ENCODE assay signal across 9 mouse cellular contexts in genomic region chr9:27414058-27414460, GRCm38 (mm10). TPM values are rescaled to one million over a fixed set of nuclear protein-coding genes. Genes with fewer than 3 reads are reported as not detected.
A peak's percentile ranks its signal among the peaks of the same experiment; 100 is the strongest.
DNase-seq lines count a peak whose midpoint lies in the region; ATAC-seq and TF ChIP-seq lines count a peak whose summit lies in the region.
"Had no signal": no experiment of that assay in that cellular context is flagged by ENCODE, and none has a peak within 500 bp of the region (broad histone marks: within the 10 kb centered on the region; RNA-seq: fewer than 3 reads in every experiment).

No protein-coding gene starts in this region.

- no peaks in the 10 kb centered on the region for H3K9me3 ChIP-seq in embryonic facial prominence, embryonic 15.5 days (replicated peaks)
- H3K9me3 ChIP-seq in heart, embryonic 13.5 days = no peaks in the 10 kb centered on the region
- no peaks in the 10 kb centered on the region for H3K9me3 ChIP-seq in kidney, postnatal 0 days (replicated peaks; ENCODE audit: low read length)
- no peaks in the 10 kb centered on the region for H3K9me3 ChIP-seq in liver, embryonic 11.5 days (ENCODE audit: control insufficient read depth, low read length)

- no peak overlapping the region for H3K27ac ChIP-seq in embryonic facial prominence, embryonic 15.5 days (replicated peaks)
- no peak overlapping the region for H3K27ac ChIP-seq in heart, embryonic 13.5 days (replicated peaks)
- no peak overlapping the region for H3K27ac ChIP-seq in kidney, postnatal 0 days
- no peak overlapping the region for H3K27ac ChIP-seq in liver, embryonic 11.5 days (ENCODE audit: low read depth, low read length)

- peak; percentile 75 for DNase-seq in ES-CJ7 (ENCODE audit: low read depth, low spot score)
- peak; percentile 92 for DNase-seq in brain, adult 2 months (ENCODE audit: low read depth, low spot score)
- peak; percentile 69 for DNase-seq in kidney, postnatal 0 days (ENCODE audit: low spot score)
- peak; percentile 66 for DNase-seq in liver, embryonic 11.5 days (ENCODE audit: low spot score)
- DNase-seq in ovary, adult 18-20 months (ENCODE audit: low spot score) = peak; percentile 4
- peak; percentile 49 for DNase-seq in urinary bladder, postnatal 25 days (ENCODE audit: low spot score)

- H3K4me2 ChIP-seq in embryonic facial prominence, embryonic 15.5 days (replicated peaks) = peak overlapping the region; percentile 34
- H3K4me2 ChIP-seq in heart, embryonic 13.5 days = peak overlapping the region; percentile 58
- H3K4me2 ChIP-seq in kidney, postnatal 0 days (ENCODE audit: low read length) = 0 out of 2 replicates have a peak overlapping the region, but pooled peaks have one; percentile 10
- no peak overlapping the region; the same call in 1 of the 2 replicates for H3K4me2 ChIP-seq in liver, embryonic 11.5 days

- peaks cover 5% of the 10 kb centered on the region for H3K4me1 ChIP-seq in embryonic facial prominence, embryonic 15.5 days
- no peaks in the 10 kb centered on the region for H3K4me1 ChIP-seq in heart, embryonic 13.5 days
- no peaks in the 10 kb centered on the region for H3K4me1 ChIP-seq in kidney, postnatal 0 days (replicated peaks; ENCODE audit: insufficient read depth, low read length)
- no peaks in the 10 kb centered on the region for H3K4me1 ChIP-seq in liver, embryonic 11.5 days (replicated peaks; ENCODE audit: control insufficient read depth, insufficient read depth, low read length)

- no peaks in the 10 kb centered on the region for H3K27me3 ChIP-seq in embryonic facial prominence, embryonic 15.5 days
- H3K27me3 ChIP-seq in heart, embryonic 13.5 days (replicated peaks) = peaks cover 16% of the 10 kb centered on the region
- no peaks in the 10 kb centered on the region for H3K27me3 ChIP-seq in kidney, postnatal 0 days (ENCODE audit: insufficient read depth, low read length)
- H3K27me3 ChIP-seq in liver, embryonic 11.5 days (replicated peaks; ENCODE audit: control insufficient read depth, insufficient read depth, low read length) = no peaks in the 10 kb centered on the region

- no peak overlapping the region for H3K4me3 ChIP-seq in embryonic facial prominence, embryonic 15.5 days (replicated peaks)
- H3K4me3 ChIP-seq in heart, embryonic 13.5 days = 0 out of 2 replicates have a peak overlapping the region, but pooled peaks have one; percentile 19
- H3K4me3 ChIP-seq in kidney, postnatal 0 days (replicated peaks; ENCODE audit: low read depth, low read length) = no peak overlapping the region
- no peak overlapping the region for H3K4me3 ChIP-seq in liver, embryonic 11.5 days (ENCODE audit: low read depth, low read length)

- TF ChIP-seq CTCF in kidney, postnatal 0 days (IDR thresholded peaks at IDR 0.05; ENCODE audit: low read depth) = peak; percentile 97

- ATAC-seq in embryonic facial prominence, embryonic 15.5 days (ENCODE audit: insufficient number of reproducible peaks, low FRiP score, low TSS enrichment, low read depth) = peak; percentile 25; the same call in 1 of the 2 replicates
- ATAC-seq in heart, embryonic 13.5 days (ENCODE audit: extremely low read depth, insufficient number of reproducible peaks, low FRiP score, low TSS enrichment) = no peak
- ATAC-seq in kidney, postnatal 0 days (replicated peaks; ENCODE audit: low FRiP score, low read depth) = peak; percentile 53; the same call in 1 of the 2 replicates
- no peak for ATAC-seq in liver, embryonic 11.5 days (replicated peaks; ENCODE audit: low FRiP score)

- WGBS in embryonic facial prominence, embryonic 15.5 days = under 1% methylated on average over 11 of the region's 11 CpGs
- 1% methylated on average over 11 of the region's 11 CpGs for WGBS in heart, embryonic 13.5 days
- 3% methylated on average over 11 of the region's 11 CpGs for WGBS in kidney, postnatal 0 days
- 9% methylated on average over 11 of the region's 11 CpGs for WGBS in liver, embryonic 11.5 days

- no peak overlapping the region for H3K9ac ChIP-seq in embryonic facial prominence, embryonic 15.5 days
- peak overlapping the region; percentile 24; the same call in 1 of the 2 replicates for H3K9ac ChIP-seq in heart, embryonic 13.5 days
- H3K9ac ChIP-seq in kidney, postnatal 0 days (ENCODE audit: low read depth, low read length) = no peak overlapping the region
- no peak overlapping the region for H3K9ac ChIP-seq in liver, embryonic 11.5 days (ENCODE audit: low read depth, low read length)

- H3K36me3 ChIP-seq in embryonic facial prominence, embryonic 15.5 days = no peaks in the 10 kb centered on the region
- no peaks in the 10 kb centered on the region for H3K36me3 ChIP-seq in heart, embryonic 13.5 days
- H3K36me3 ChIP-seq in kidney, postnatal 0 days (ENCODE audit: insufficient read depth, low read length) = no peaks in the 10 kb centered on the region
- no peaks in the 10 kb centered on the region for H3K36me3 ChIP-seq in liver, embryonic 11.5 days (ENCODE audit: control insufficient read depth, insufficient read depth, low read length)

RNA-seq across cellular contexts. Expression of gene Spata19, which starts 17.5 kb away (rescaled TPM):
- not detected in 2 replicates for polyA plus RNA-seq in embryonic facial prominence, embryonic 15.5 days (2015; fragmentation: Nextera tagmentation; extraction: Ambion mirVana)
- not detected in 2 replicates for polyA plus RNA-seq in heart, embryonic 13.5 days (2015; fragmentation: Nextera tagmentation; extraction: Ambion mirVana)
- not detected in 2 replicates for polyA plus RNA-seq in kidney, postnatal 0 days (2015; fragmentation: Nextera tagmentation; extraction: Ambion mirVana)
- polyA plus RNA-seq in liver, embryonic 11.5 days (2014; fragmentation: Nextera tagmentation; extraction: Ambion mirVana) = not detected in 2 replicates
- polyA plus RNA-seq: liver, embryonic 16.5 days had no signal

Comparison
In these comparisons a context has a peak if more than half of its experiments do, and no peak if none do; other contexts are left out.
1. DNase-seq: peak in every context shown above with its lines; median percentile 92 in brain, adult 2 months; 75 in ES-CJ7; 69 in kidney, postnatal 0 days; 66 in liver, embryonic 11.5 days; 49 in urinary bladder, postnatal 25 days; 4 in ovary, adult 18-20 months.
2. ATAC-seq: peak in embryonic facial prominence, embryonic 15.5 days (single experiment) and kidney, postnatal 0 days (single experiment); none in heart, embryonic 13.5 days (single experiment) and liver, embryonic 11.5 days (single experiment).